Mouse (Mus musculus) CH12.LX (cell line): ENCODE measurements at regions not wholly inside any gene's neighbourhood (a gene's known extent, or its start where the extent isn't known, plus 50 kb on each side); places are given as distances from the start of the nearest gene placed in this dataset.

ENCODE experiments used
- DNase-seq: peaks from one replicate; pipeline ENCODE4 v3.0.0-alpha.2; 2013; ENCODE audit errors: extremely low read depth
- H3K27ac ChIP-seq: 2 replicates; pipeline ENCODE4 v1.5.1; 2012; ENCODE audit warnings: low read depth, mild to moderate bottlenecking, control low read depth, moderate library complexity; ENCODE audit not compliant: insufficient read depth
- H3K27me3 ChIP-seq: replicated peaks from 2 replicates; pipeline ENCODE3; 2012; ENCODE audit warnings: inconsistent platforms
- H3K36me3 ChIP-seq, 2 experiments: replicated peaks in 1 of 2; 2 replicates each; pipeline versions ENCODE3 to v1.6.1; 2012; ENCODE audit warnings: inconsistent platforms in 1 of 2, low read length in 1 of 2, mild to moderate bottlenecking in 1 of 2, mixed read lengths in 1 of 2, moderate library complexity in 1 of 2; ENCODE audit not compliant: control insufficient read depth in 1 of 2, insufficient read depth in 1 of 2
- H3K4me1 ChIP-seq, 2 experiments: 2 replicates each; pipeline ENCODE4 v1.6.1; 2012; ENCODE audit warnings: inconsistent platforms in 1 of 2, moderate library complexity in 1 of 2; ENCODE audit not compliant: insufficient read depth in 2 of 2, control insufficient read depth in 1 of 2
- H3K4me2 ChIP-seq: 2 replicates; pipeline ENCODE4 v1.6.1; 2012; ENCODE audit warnings: low read depth, mild to moderate bottlenecking, control low read depth; ENCODE audit not compliant: poor library complexity, insufficient read depth, severe bottlenecking
- H3K4me3 ChIP-seq, 3 experiments: fragments of 150-350 bp in 1 of 3; sonication (generic) in 1 of 3; replicated peaks in 1 of 3; 2 replicates each; pipeline versions ENCODE3 to v1.5.1; 2011 to 2012; ENCODE audit warnings: low read depth in 2 of 3, low read length in 2 of 3, mild to moderate bottlenecking in 2 of 3, moderate library complexity in 2 of 3, control low read depth in 1 of 3, improper control_type of control experiment in 1 of 3, inconsistent platforms in 1 of 3, mixed read lengths in 1 of 3; ENCODE audit not compliant: poor library complexity in 1 of 3
- H3K79me2 ChIP-seq: replicated peaks from 2 replicates; pipeline ENCODE4 v1.6.1; 2012; ENCODE audit warnings: mild to moderate bottlenecking, moderate library complexity; ENCODE audit not compliant: control insufficient read depth, poor library complexity, insufficient read depth, severe bottlenecking; ENCODE audit errors: extremely low read depth
- H3K9ac ChIP-seq: 2 replicates; pipeline ENCODE4 v1.6.1; 2012; ENCODE audit warnings: low read depth, mild to moderate bottlenecking, control low read depth, moderate library complexity; ENCODE audit not compliant: insufficient read depth
- H3K9me3 ChIP-seq: replicated peaks from 2 replicates; pipeline ENCODE3; 2012; ENCODE audit warnings: low read length, inconsistent platforms, mixed read lengths
- JUN ChIP-seq: IDR thresholded peaks from 2 replicates; pipeline ENCODE4 v1.6.1; 2011; ENCODE audit warnings: low read depth, mild to moderate bottlenecking, low read length, improper control_type of control experiment, moderate library complexity; ENCODE audit not compliant: insufficient read depth
- JUND ChIP-seq: conservative IDR thresholded peaks from 2 replicates; pipeline ENCODE4 v1.6.1; 2011; ENCODE audit warnings: low read depth, low read length, improper control_type of control experiment
- MAX ChIP-seq: IDR thresholded peaks from 2 replicates; pipeline ENCODE4 v1.6.1; 2011; ENCODE audit warnings: low read length, improper control_type of control experiment
- MEF2A ChIP-seq: IDR thresholded peaks from 2 replicates; pipeline ENCODE4 v1.6.1; 2014; ENCODE audit warnings: low read depth, mild to moderate bottlenecking, inconsistent platforms, low read length, improper control_type of control experiment, borderline replicate concordance
- MXI1 ChIP-seq: IDR thresholded peaks from 2 replicates; pipeline ENCODE4 v1.6.1; 2011; ENCODE audit warnings: mild to moderate bottlenecking, low read depth, low read length, improper control_type of control experiment
- MYC ChIP-seq: IDR thresholded peaks from 2 replicates; pipeline ENCODE4 v1.6.1; 2011; ENCODE audit warnings: low read depth, mild to moderate bottlenecking, improper control_type of control experiment, low read length
- RCOR1 ChIP-seq: conservative IDR thresholded peaks from 2 replicates; pipeline ENCODE4 v1.6.1; 2012; ENCODE audit warnings: low read depth, mild to moderate bottlenecking, inconsistent platforms, low read length, improper control_type of control experiment
- SIN3A ChIP-seq: IDR thresholded peaks from 2 replicates; pipeline ENCODE4 v1.6.1; 2012; ENCODE audit warnings: low read length, improper control_type of control experiment, inconsistent platforms
- TBP ChIP-seq: conservative IDR thresholded peaks from 2 replicates; pipeline ENCODE4 v1.6.1; 2011; ENCODE audit warnings: low read depth, low read length, improper control_type of control experiment
- USF2 ChIP-seq: conservative IDR thresholded peaks from 2 replicates; pipeline ENCODE4 v1.6.1; 2011; ENCODE audit warnings: low read depth, low read length, improper control_type of control experiment
- ZC3H11A ChIP-seq: IDR thresholded peaks from 2 replicates; pipeline ENCODE4 v1.6.1; 2012; ENCODE audit warnings: low read depth, mild to moderate bottlenecking, inconsistent platforms, low read length, improper control_type of control experiment
- ZKSCAN1 ChIP-seq: IDR thresholded peaks from 2 replicates; pipeline ENCODE4 v1.6.1; 2012; ENCODE audit warnings: low read depth, inconsistent platforms, low read length, improper control_type of control experiment, borderline replicate concordance
- ZMIZ1 ChIP-seq: IDR thresholded peaks from 2 replicates; pipeline ENCODE4 v1.6.1; 2012; ENCODE audit warnings: low read depth, mild to moderate bottlenecking, inconsistent platforms, low read length, improper control_type of control experiment
- ZNF384 ChIP-seq: IDR thresholded peaks from 2 replicates; pipeline ENCODE4 v1.6.1; 2012; ENCODE audit warnings: low read depth, low read length, improper control_type of control experiment, inconsistent platforms
- dilution Hi-C: fragments of 300-500 bp; cut with MboI; formaldehyde crosslinking; loops from 2 replicates; pipeline ENCODE4 v1.14.3; 2020; ENCODE audit warnings: low sequenced_read_pairs; ENCODE audit not compliant: extremely low pct_unique_long_range_greater_than_20kb, extremely low pct_ligation_motif_present
- in situ Hi-C: fragments of 300-500 bp; cut with MboI; formaldehyde crosslinking; loops from 3 replicates; pipeline ENCODE4 v1.14.3; 2019; ENCODE audit warnings: low sequenced_read_pairs, low pct_ligation_motif_present, low pct_unique_long_range_greater_than_20kb, mixed read lengths

DNA sequence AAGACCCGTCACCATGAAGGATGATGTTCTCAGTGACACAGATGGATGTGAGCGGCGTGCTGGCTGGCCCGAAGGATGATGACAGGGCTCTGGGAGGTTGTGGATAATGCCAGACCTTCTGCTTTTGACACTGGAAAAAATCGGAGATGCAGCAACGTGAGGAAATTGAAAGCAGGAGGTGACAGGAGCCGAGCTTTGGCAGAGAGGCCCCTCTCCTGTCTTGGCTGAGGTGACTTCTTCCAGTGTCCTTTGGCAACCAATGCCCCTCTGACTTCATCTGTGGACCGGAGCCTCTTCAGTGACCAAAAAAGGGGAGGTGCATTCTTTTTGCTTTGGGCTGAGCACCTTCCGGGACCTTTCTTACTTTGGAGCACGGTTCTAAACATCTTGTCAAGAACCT, 264.3 kb downstream of the Med13l start:
- in situ Hi-C loops (no loop called here), dilution Hi-C loops (no loop called here)
- no peaks in the 10 kb centered on the region for H3K27me3 ChIP-seq
- DNase-seq: no peak
- no peaks in the 10 kb centered on the region for H3K36me3 ChIP-seq
- no peaks in the 10 kb centered on the region for H3K79me2 ChIP-seq
- H3K4me2 ChIP-seq: no peak overlapping the region
- H3K9ac ChIP-seq: no peak overlapping the region
- no peak overlapping the region for H3K27ac ChIP-seq
- TF ChIP-seq ZMIZ1: no peak
- TF ChIP-seq JUND: no peak
- no peak for TF ChIP-seq ZNF384
- H3K4me3 ChIP-seq: no peak overlapping the region
- H3K9me3 ChIP-seq: peaks cover 81% of the 10 kb centered on the region
- no peaks in the 10 kb centered on the region for H3K4me1 ChIP-seq

DNA sequence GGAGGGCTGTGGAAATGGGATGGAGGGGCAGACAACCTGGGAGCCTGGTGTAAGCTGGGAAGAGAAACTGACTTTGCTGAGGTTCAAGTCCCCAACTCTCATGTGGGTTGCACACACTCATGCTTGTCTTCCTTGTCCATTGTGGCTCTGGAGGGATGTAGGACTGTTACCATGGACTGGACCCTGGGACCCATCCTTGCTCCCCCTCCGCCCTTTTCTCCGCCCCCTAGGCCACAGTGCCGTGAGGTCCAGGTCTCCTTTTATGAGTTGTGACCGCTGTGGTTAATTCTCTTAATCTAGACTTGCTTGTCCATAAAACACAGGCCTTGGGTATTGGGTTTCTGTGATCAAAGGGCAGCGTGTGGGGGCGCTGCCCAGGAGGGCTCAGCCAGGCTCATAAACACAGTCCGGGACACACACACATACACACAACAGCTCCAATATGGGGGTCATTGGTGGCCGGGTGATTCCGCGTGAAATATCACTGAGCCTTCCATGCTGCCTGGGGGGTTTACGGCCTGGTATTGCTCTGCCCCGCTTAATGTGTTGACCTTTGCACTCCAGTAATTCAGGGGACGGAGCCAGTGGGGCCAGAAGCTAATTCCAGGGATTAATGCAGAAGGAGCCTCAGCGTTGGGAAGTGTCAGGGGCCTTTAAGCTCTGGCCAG, 268.7 kb downstream of the Med13l start:
- Histone ChIP-seq H3K9me3 (peaks cover 77% of the 10 kb centered on the region), H3K27me3 (no peaks in the 10 kb centered on the region), H3K4me2 (no peak overlapping the region), H3K36me3 (no peaks in the 10 kb centered on the region), H3K4me3 (no peak overlapping the region), H3K79me2 (no peaks in the 10 kb centered on the region), H3K9ac (no peak overlapping the region), H3K27ac (no peak overlapping the region), H3K4me1 (no peaks in the 10 kb centered on the region)
- no peak for DNase-seq
- dilution Hi-C loops (no loop called here), in situ Hi-C loops (no loop called here)
- no peak for TF ChIP-seq SIN3A
- TF ChIP-seq ZC3H11A: no peak
- no peak for TF ChIP-seq MEF2A
- TF ChIP-seq ZNF384: no peak
- TF ChIP-seq JUN: no peak
- TF ChIP-seq MAX: no peak
- no peak for TF ChIP-seq USF2
- no peak for TF ChIP-seq MYC
- TF ChIP-seq MXI1: no peak
- TF ChIP-seq ZKSCAN1: no peak
- no peak for TF ChIP-seq TBP
- TF ChIP-seq ZMIZ1: no peak
- no peak for TF ChIP-seq RCOR1
